Mouse (Mus musculus) effector memory CD4-positive, alpha-beta T cell, adult 7 months (primary cell): Measurements from ENCODE around the gene Nsrp1. TPM values are rescaled to one million over a fixed set of nuclear protein-coding genes. Genes with fewer than 3 reads are reported as not detected.

Experiments used
- polyA plus RNA-seq: library from polyadenylated mRNA; unstranded; fragments of 100-300 nt; shearing (Covaris generic); gene quantifications from one replicate; pipeline ENCODE4 v1.2.1, GENCODE M21; 2017

Nsrp1 gene
- polyA plus RNA-seq: 46.7 TPM

DNA sequence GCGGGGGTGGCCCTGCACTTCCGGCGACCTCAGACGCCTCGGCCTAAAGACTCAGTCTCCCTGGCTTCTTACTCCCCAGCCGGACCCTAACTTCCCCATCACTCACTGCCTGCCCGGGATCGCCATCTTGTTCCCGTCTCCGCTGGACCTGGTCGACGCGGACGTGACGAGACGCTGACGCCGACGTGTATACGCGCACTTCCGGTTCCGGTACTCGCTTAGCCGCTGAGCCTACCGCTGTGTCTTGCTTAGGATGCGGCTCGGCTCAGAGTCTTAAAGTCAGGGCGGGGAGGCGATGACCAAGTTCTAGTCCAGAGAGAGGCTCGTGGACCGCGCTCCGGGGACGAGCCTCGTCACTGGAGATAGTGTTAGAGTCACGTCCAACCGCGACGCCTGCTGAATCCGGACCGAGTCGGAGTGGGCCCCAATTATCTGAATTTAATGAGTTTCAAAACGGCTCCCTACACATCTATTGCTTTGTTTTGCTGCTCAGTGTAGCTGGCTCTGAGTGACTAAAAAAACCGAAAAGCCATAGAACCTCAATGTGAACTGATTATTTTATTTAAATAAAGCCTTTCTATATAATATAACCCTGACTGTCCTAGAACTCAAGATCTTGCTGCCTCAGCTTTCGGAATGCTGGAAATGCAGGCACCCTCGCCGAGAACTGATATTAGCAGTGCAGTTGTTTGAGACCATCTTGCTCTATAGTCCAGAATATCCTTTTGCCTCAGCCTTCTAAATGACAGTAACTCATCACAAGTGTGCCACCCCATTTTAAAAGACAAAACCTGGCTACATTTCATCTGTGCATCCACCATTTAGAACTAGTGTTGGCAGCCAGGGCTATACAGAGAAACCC lies at the start of gene Nsrp1:
TSS of gene Nsrp1 (minus strand) at position 163 of the 862 bp plus-strand sequence.

DNA sequence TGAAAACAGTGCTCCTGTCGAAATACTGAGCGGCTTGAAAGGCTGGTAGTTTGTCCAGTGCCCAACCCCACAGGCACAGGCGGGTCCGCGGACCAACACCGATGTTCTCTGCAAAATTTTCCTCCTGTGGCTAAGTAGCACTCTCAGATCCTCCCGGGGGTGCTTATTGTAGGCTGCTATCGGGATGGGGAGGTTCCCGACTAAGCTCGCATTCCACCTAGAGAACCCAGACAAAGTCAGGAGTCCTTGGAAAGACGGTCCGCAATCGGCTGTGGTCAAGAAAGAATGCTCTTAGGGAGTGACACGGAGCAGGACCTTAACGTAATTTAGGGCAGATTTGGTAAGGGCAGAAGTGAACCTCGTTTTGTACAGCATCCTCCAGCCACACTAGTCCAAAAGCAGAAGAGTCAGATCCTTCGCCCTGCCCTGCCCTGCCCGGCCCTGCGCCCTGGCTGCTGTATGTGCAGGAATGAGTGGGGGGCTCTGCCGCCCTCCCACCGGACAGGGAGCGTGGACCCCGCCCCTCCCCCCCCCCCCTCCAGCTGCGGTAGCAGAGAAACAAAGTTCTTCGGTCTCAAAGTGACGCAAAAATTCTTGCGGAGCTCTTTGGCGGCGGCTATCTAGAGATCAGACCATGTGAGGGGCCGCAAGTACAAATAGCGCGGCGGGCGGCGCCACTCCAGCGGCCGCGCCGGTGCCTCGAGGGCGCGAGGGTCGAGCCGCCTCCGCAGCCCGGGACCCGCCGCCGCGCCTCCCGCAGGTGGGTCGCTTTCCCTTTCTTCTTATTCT lies 80.1 kb downstream of the Nsrp1 start, which contains the start of gene Slc6a4:
TSS of gene Slc6a4 (plus strand) at position 688 of the 789 bp plus-strand sequence.

Other genes starting within 250 kb of the Nsrp1 start
- gene Cpd, start 231.4 kb downstream of the Nsrp1 start, polyA plus RNA-seq: 2.4 TPM
- not detected for gene Tmigd1, start 176.3 kb downstream of the Nsrp1 start, polyA plus RNA-seq
- 41.8 TPM for gene Blmh, start 153.6 kb downstream of the Nsrp1 start, polyA plus RNA-seq
- gene Slc6a4, start 79.8 kb downstream of the Nsrp1 start, polyA plus RNA-seq: 0.33 TPM
- not detected for gene Efcab5, start 110.5 kb upstream of the Nsrp1 start, polyA plus RNA-seq
- 236 TPM for gene Ssh2, start 137.9 kb upstream of the Nsrp1 start, polyA plus RNA-seq